23 mouse cellular contexts compared by ENCODE assay signal in the genomic region with DNA sequence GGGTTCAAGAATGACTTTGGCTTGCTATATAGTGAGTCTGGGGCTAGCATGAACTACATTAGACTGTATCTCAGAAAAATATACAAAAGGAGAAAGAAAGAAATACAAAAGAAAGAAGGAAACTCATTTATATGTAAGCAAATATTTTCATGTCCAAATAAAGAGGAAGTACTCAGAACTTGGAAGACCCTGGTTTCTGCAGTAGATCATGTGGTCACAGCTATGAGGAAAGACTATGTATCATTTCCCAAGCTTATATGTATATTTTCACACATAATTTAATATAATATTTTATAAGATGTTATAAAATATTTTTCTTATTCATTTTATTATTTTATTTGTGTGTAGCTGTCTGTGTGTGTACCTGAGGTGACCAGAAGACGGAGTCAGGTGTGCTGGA. TPM values are rescaled to one million over a fixed set of nuclear protein-coding genes. Genes with fewer than 3 reads are reported as not detected.
DNase-seq lines count a peak whose midpoint lies in the region; ATAC-seq and TF ChIP-seq lines count a peak whose summit lies in the region.
"Had no signal": no experiment of that assay in that cellular context is flagged by ENCODE, and none has a peak within 500 bp of the region (broad histone marks: within the 10 kb centered on the region; RNA-seq: fewer than 3 reads in every experiment).

No protein-coding gene starts in this region.

- no peak overlapping the region for H3K9ac ChIP-seq in MEL (ENCODE audit: control insufficient read depth, low read depth, low read length, poor library complexity, severe bottlenecking)
- H3K9ac ChIP-seq: embryonic facial prominence, embryonic 12.5 days; forebrain, embryonic 13.5 days; forebrain, embryonic 15.5 days; forebrain, postnatal 0 days had no signal

- no peak overlapping the region for H3K27ac ChIP-seq in MEL (ENCODE audit: control insufficient read depth, low read depth, low read length)
- H3K27ac ChIP-seq: embryonic facial prominence, embryonic 10.5 days; embryonic facial prominence, embryonic 12.5 days; forebrain, embryonic 13.5 days; forebrain, embryonic 15.5 days had no signal

- H3K27me3 ChIP-seq in MEL (ENCODE audit: control insufficient read depth in 1 of 2, insufficient read depth in 2 of 2, low read length in 2 of 2) = no peaks in the 10 kb centered on the region
- H3K27me3 ChIP-seq: embryonic facial prominence, embryonic 12.5 days; forebrain, embryonic 13.5 days; forebrain, embryonic 15.5 days; Patski had no signal

- TF ChIP-seq POLR2A in MEL (IDR thresholded peaks at IDR 0.05; ENCODE audit: control insufficient read depth in 1 of 2, insufficient read depth in 1 of 2, low read depth in 1 of 2, low read length in 2 of 2, poor library complexity in 1 of 2) = no peak

- H3K79me2 ChIP-seq in MEL (ENCODE audit: control insufficient read depth, insufficient read depth, low read length, poor library complexity) = no peaks in the 10 kb centered on the region

- TF ChIP-seq CTCF in MEL (IDR thresholded peaks at IDR 0.05 in 2 of 3, conservative IDR thresholded peaks at IDR 0.05 in 1 of 3; ENCODE audit: control insufficient read depth in 1 of 3, insufficient read depth in 1 of 3, low read depth in 2 of 3, low read length in 3 of 3, poor library complexity in 1 of 3, severe bottlenecking in 1 of 3) = no peak; a peak in 1 of 6 replicates

- ATAC-seq in common myeloid progenitor, adult 5-6 weeks (replicated peaks; ENCODE audit: low read depth, poor library complexity, severe bottlenecking) = peak; percentile 66
- peak; percentile 65 for ATAC-seq in megakaryocyte progenitor cell, adult 5-6 weeks (replicated peaks; ENCODE audit: poor library complexity)
- ATAC-seq: activated CD4-positive, CD25-positive, alpha-beta regulatory T cell, adult 4 months; forebrain, embryonic 13.5 days; forebrain, embryonic 15.5 days; forebrain, postnatal 0 days; Patski had no signal

- DNase-seq in 416B (ENCODE audit: low read depth) (peak; percentile 49), MEL (ENCODE audit: low read depth, low spot score) (peak; percentile 27)
- no peak for DNase-seq in gastrocnemius, adult 8-10 months (ENCODE audit: low spot score in 2 of 2)
- no peak for DNase-seq in gastrocnemius, postnatal 14 days
- no peak for DNase-seq in heart, postnatal 10 days
- DNase-seq: adrenal gland, adult 8-10 months; adrenal gland, postnatal 14 days; adrenal gland, postnatal 36 days; cerebellum, adult 11 months; cerebellum, adult 18-20 months; cerebellum, adult 8-10 months; cerebellum, adult 9-11 months; cerebellum, postnatal 14 days; cerebellum, postnatal 36 days; forebrain, postnatal 0 days had no signal

- intact Hi-C loops in gastrocnemius, postnatal 14 days (cut with DNase I; ENCODE audit: low total_unique reads) = no loop called here
- intact Hi-C loops in heart, postnatal 10 days (cut with DNase I) = no loop called here

- no peak for TF ChIP-seq RAD21 in MEL (IDR thresholded peaks at IDR 0.05; ENCODE audit: low read depth, low read length)

- no peaks in the 10 kb centered on the region for H3K9me3 ChIP-seq in MEL (replicated peaks; ENCODE audit: insufficient read depth, low read length)
- H3K9me3 ChIP-seq: embryonic facial prominence, embryonic 10.5 days; embryonic facial prominence, embryonic 12.5 days; forebrain, embryonic 13.5 days; forebrain, embryonic 15.5 days had no signal

- H3K4me1 ChIP-seq in MEL (ENCODE audit: control insufficient read depth in 1 of 2, insufficient read depth in 2 of 2, low read length in 2 of 2) = peaks cover 0 to 14% of the 10 kb centered on the region in 2 experiments; a peak in 2 of 4 replicates
- H3K4me1 ChIP-seq: embryonic facial prominence, embryonic 10.5 days; embryonic facial prominence, embryonic 12.5 days; forebrain, embryonic 13.5 days; forebrain, embryonic 15.5 days had no signal

- no peak overlapping the region for H3K4me3 ChIP-seq in MEL (ENCODE audit: control insufficient read depth in 1 of 2, insufficient read depth in 1 of 2, low read depth in 2 of 2, low read length in 2 of 2)
- H3K4me3 ChIP-seq: embryonic facial prominence, embryonic 10.5 days; embryonic facial prominence, embryonic 12.5 days; forebrain, embryonic 13.5 days; forebrain, embryonic 15.5 days had no signal

- TF ChIP-seq EP300 in MEL (IDR thresholded peaks at IDR 0.05; ENCODE audit: low read depth in 1 of 2, low read length in 2 of 2) = no peak

- peaks cover 0 to 3% of the 10 kb centered on the region in 2 experiments; a peak in 2 of 4 replicates for H3K36me3 ChIP-seq in MEL (ENCODE audit: control insufficient read depth in 1 of 2, insufficient read depth in 2 of 2, low read length in 2 of 2)
- H3K36me3 ChIP-seq: embryonic facial prominence, embryonic 10.5 days; embryonic facial prominence, embryonic 12.5 days; forebrain, embryonic 15.5 days had no signal

TF ChIP-seq in MEL, 35 proteins besides CTCF, POLR2A, EP300 and RAD21:
- TF ChIP-seq BHLHE40 (IDR thresholded peaks at IDR 0.05; ENCODE audit: borderline replicate concordance, low read depth, low read length) = no peak
- peak; percentile 55 for TF ChIP-seq USF1 (IDR thresholded peaks at IDR 0.05; ENCODE audit: low read depth, low read length)
- TF ChIP-seq CHD1 (IDR thresholded peaks at IDR 0.05; ENCODE audit: low read depth, low read length) = no peak

RNA-seq across cellular contexts. Expression of gene Arl8b, which starts 29.4 kb away (rescaled TPM):
- 37.7 and 45.2 TPM in 2 replicates for total RNA-seq in MEL (2012; rRNA removed)
- polyA plus RNA-seq in MEL (2012; ENCODE audit: insufficient read depth in 1 of 2, insufficient read length in 2 of 2, low read depth in 1 of 2, low replicate concordance in 2 of 2, missing spikeins in 1 of 2) = 100 to 1,000 TPM in 1 of 2 experiments, 10 to 100 TPM in 1; 75.2 to 120 TPM
- 59.3 and 88.5 TPM in 2 replicates for total RNA-seq in common myeloid progenitor, adult 5-6 weeks (2017)
- total RNA-seq in megakaryocyte progenitor cell, adult 5-6 weeks (2015) = 224 and 271 TPM in 2 replicates
- total RNA-seq in megakaryocyte progenitor cell, adult 5-6 weeks (2017) = 71.1 and 83.9 TPM in 2 replicates
- total RNA-seq in gastrocnemius, adult 8-10 months (2022) = 100 to 1,000 TPM; 116 to 134 (median 123) TPM
- total RNA-seq in gastrocnemius, postnatal 14 days (2021) = 10 to 100 TPM; 69.5 to 72.6 TPM
- total RNA-seq in heart, postnatal 10 days (2021) = 10 to 100 TPM; 83.3 to 90.7 TPM

Comparison
In these comparisons a context has a peak if more than half of its experiments do, and no peak if none do; other contexts are left out.
1. DNase-seq: peak in 416B (single experiment) and MEL (single experiment); none in gastrocnemius, adult 8-10 months (0 of 2), gastrocnemius, postnatal 14 days (single experiment) and heart, postnatal 10 days (0 of 2).